Mouse (Mus musculus): ENCODE results near the gene Slc4a4.
"Not testable (repeated sequence)": the region's sequence is repeated elsewhere in the genome, so short reads cannot be mapped to it uniquely, and the experiment has no call there.

Slc4a4 gene

GRCm38 (mm10) chr5:89087916-89088315 is 201.3 kb downstream of the Slc4a4 start:
- no peak for DNase-seq (ENCODE audit: low spot score)

GRCm38 (mm10) chr5:89088462-89088861 is 201.8 kb downstream of the Slc4a4 start:
- DNase-seq (ENCODE audit: low spot score): no peak

GRCm38 (mm10) chr5:89090131-89090530 is 203.5 kb downstream of the Slc4a4 start:
- DNase-seq (ENCODE audit: low spot score): no peak

- no peak for DNase-seq (ENCODE audit: low spot score)
These were observed 209.8 kb downstream of the Slc4a4 start for GRCm38 (mm10) chr5:89096371-89096770.

GRCm38 (mm10) chr5:89097291-89097690 is 210.7 kb downstream of the Slc4a4 start:
- DNase-seq (ENCODE audit: low spot score): no peak

- no peak for DNase-seq (ENCODE audit: low spot score)
These were observed 211.5 kb downstream of the Slc4a4 start for GRCm38 (mm10) chr5:89098121-89098520.

- DNase-seq (ENCODE audit: low spot score): no peak
These were observed 213.3 kb downstream of the Slc4a4 start for GRCm38 (mm10) chr5:89099886-89100285.

- no peak for DNase-seq (ENCODE audit: low spot score)
These were observed 215.9 kb downstream of the Slc4a4 start for GRCm38 (mm10) chr5:89102560-89102959.

- DNase-seq (ENCODE audit: low spot score): no peak
These were observed 218.7 kb downstream of the Slc4a4 start for GRCm38 (mm10) chr5:89105346-89105745.

GRCm38 (mm10) chr5:89106217-89106616 is 219.6 kb downstream of the Slc4a4 start:
- DNase-seq (ENCODE audit: low spot score): no peak

- no peak for DNase-seq (ENCODE audit: low spot score)
These were observed 222.2 kb downstream of the Slc4a4 start for GRCm38 (mm10) chr5:89108809-89109208.

GRCm38 (mm10) chr5:89109832-89110231 is 223.2 kb downstream of the Slc4a4 start:
- no peak for DNase-seq (ENCODE audit: low spot score)

- DNase-seq (ENCODE audit: low spot score): not testable (repeated sequence)
These were observed 225.4 kb downstream of the Slc4a4 start for GRCm38 (mm10) chr5:89111987-89112386.

GRCm38 (mm10) chr5:89120881-89121280 is 234.3 kb downstream of the Slc4a4 start:
- no peak for DNase-seq (ENCODE audit: low spot score)

GRCm38 (mm10) chr5:89123270-89123903 is 236.8 kb downstream of the Slc4a4 start:
- no peak for DNase-seq (ENCODE audit: low spot score)

GRCm38 (mm10) chr5:89128210-89128609 is 241.6 kb downstream of the Slc4a4 start:
- no peak for DNase-seq (ENCODE audit: low spot score)

- DNase-seq (ENCODE audit: low spot score): no peak
These were observed 249.2 kb downstream of the Slc4a4 start for GRCm38 (mm10) chr5:89135776-89136175.

- no peak for DNase-seq (ENCODE audit: low spot score)
These were observed 253.5 kb downstream of the Slc4a4 start for GRCm38 (mm10) chr5:89140070-89140469.

- DNase-seq (ENCODE audit: low spot score): no peak
These were observed 255.1 kb downstream of the Slc4a4 start for GRCm38 (mm10) chr5:89141761-89142160.

GRCm38 (mm10) chr5:89146276-89146675 is 259.7 kb downstream of the Slc4a4 start:
- DNase-seq (ENCODE audit: low spot score): no peak

GRCm38 (mm10) chr5:89147282-89147790 is 260.7 kb downstream of the Slc4a4 start:
- DNase-seq (ENCODE audit: low spot score): no peak

GRCm38 (mm10) chr5:89149436-89150040 is 262.9 kb downstream of the Slc4a4 start:
- DNase-seq (ENCODE audit: low spot score): no peak

- DNase-seq (ENCODE audit: low spot score): no peak
These were observed 264.5 kb downstream of the Slc4a4 start for GRCm38 (mm10) chr5:89151076-89151475.

All from ovary, postnatal 14 days (tissue).